Mouse (Mus musculus): ENCODE results near the gene Atp5c1. TPM values are rescaled to one million over a fixed set of nuclear protein-coding genes. Genes with fewer than 3 reads are reported as not detected.

The Atp5c1 gene
- 100 to 1,000 TPM; 147 to 162 TPM for total RNA-seq (2023)

DNA sequence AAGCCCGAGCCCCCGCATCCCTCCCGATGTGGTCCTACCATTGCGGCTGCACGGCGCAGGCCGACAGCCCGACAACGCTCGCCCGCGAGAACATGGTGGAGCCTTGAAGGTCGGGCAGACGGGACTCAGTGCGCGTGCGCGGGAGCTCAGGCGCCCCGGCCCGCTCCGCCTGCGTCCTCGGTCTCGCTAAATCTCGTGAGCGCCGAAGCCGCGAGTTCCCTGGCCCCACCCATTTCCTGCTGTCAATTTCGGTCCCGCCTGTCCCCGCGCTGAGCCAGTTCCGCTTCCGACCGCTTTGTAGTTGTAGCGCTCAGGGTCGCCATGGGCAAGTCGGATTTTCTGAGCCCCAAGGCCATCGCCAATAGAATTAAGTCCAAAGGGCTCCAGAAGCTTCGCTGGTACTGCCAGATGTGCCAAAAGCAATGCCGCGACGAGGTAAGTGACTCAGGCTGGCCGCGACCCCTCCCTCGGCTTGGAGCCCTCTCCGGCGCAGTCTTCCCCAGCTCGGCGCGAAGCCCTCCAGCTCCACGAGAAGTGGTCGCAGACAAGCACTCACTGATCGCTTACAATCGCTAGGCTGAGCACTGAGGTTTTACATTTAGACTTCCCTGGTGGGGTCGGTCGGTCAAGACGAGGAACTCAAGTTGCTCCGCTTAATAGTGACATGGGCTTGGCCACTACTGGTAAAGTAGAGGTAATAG, at the start of gene Atp5c1, which contains the start of gene Kin:
Gene Atp5c1, minus strand, starts transcription at position 201 of the 701 bp plus-strand sequence.
Gene Kin, plus strand, starts transcription at position 284 of the 701 bp plus-strand sequence.

DNA sequence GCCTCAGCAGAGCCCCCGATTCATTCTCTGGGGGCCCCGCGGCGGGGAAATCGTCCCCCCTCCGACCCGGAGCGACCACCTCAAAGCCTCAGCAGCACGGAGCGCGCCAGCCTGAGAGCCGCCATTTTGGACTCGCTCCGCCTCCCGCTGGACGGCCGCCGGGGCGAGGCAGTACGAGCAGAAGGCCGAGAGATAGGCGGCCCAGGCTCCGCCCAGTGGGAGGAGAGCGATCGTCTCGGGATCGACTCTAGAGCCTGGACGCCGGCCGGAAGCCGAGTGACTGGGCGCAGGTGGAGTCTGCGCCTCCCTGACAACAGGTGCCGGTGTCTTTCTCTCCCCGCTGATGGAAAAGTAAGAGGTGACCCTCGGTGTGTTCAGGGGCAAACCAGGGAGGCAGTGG, 31.8 kb downstream of the Atp5c1 start, which contains the start of gene Taf3:
Gene Taf3, minus strand, starts transcription at position 136 of the 400 bp plus-strand sequence.

Other genes with a start within 250 kb of the Atp5c1 start
- not detected for gene 4930412O13Rik, start 199.3 kb downstream of the Atp5c1 start, total RNA-seq (2023)
- gene 9230102O04Rik, start 191.0 kb downstream of the Atp5c1 start, total RNA-seq (2023): not detected
- gene Gata3, start 190.5 kb downstream of the Atp5c1 start, total RNA-seq (2023): 1 to 10 TPM in 1 of 2 experiments, under 1 TPM in 1; 0.30 to 1.6 TPM
- 10 to 100 TPM; 15.1 to 18.5 TPM for gene Taf3, start 31.9 kb downstream of the Atp5c1 start, total RNA-seq (2023)
- 10 to 100 TPM; 17.2 to 18.6 TPM for gene Kin, start 83 bp upstream of the Atp5c1 start, total RNA-seq (2023)
- not detected for gene Itih2, start 50.9 kb upstream of the Atp5c1 start, total RNA-seq (2023)
- gene Itih5, start 73.1 kb upstream of the Atp5c1 start, total RNA-seq (2023): under 1 TPM in 1 of 2 experiments, not detected in 1; 0.13 TPM

All from monocyte, adult 59 days (primary cell).